ENCODE assay signal across 29 mouse cellular contexts in genomic region chr12:72306281-72306680, GRCm38 (mm10).
"Had no signal": no experiment of that assay in that cellular context is flagged by ENCODE, and none has a peak within 500 bp of the region (broad histone marks: within the 10 kb centered on the region; RNA-seq: fewer than 3 reads in every experiment).

No protein-coding gene starts in this region.

- H3K4me3 ChIP-seq: heart, embryonic 12.5 days; heart, embryonic 13.5 days; heart, embryonic 15.5 days; hindbrain, embryonic 10.5 days; hindbrain, embryonic 12.5 days; hindbrain, embryonic 13.5 days; hindbrain, embryonic 15.5 days; intestine, embryonic 15.5 days; kidney, embryonic 15.5 days; layer of hippocampus, adult 2 months; left cerebral cortex, adult 2 months had no signal

- H3K9me3 ChIP-seq: heart, embryonic 12.5 days; heart, embryonic 13.5 days; heart, embryonic 15.5 days; hindbrain, embryonic 10.5 days; hindbrain, embryonic 12.5 days; hindbrain, embryonic 13.5 days; hindbrain, embryonic 15.5 days; intestine, embryonic 15.5 days; kidney, embryonic 15.5 days had no signal

- H3K27ac ChIP-seq: heart, embryonic 13.5 days; heart, embryonic 15.5 days; hindbrain, embryonic 12.5 days; hindbrain, embryonic 14.5 days; hindbrain, embryonic 15.5 days; hindbrain, postnatal 0 days; intestine, embryonic 15.5 days; kidney, embryonic 15.5 days; kidney, postnatal 0 days; left cerebral cortex, adult 2 months had no signal

- DNase-seq: heart, postnatal 10 days; heart, postnatal 36 days; heart, postnatal 4 days; kidney, adult 11 months; kidney, adult 18-20 months; kidney, adult 2 months; kidney, adult 8-10 months; kidney, adult 9 months; kidney, postnatal 10 days; kidney, postnatal 14 days; kidney, postnatal 25 days; kidney, postnatal 36 days; kidney, postnatal 4 days; layer of hippocampus, adult 9-11 months; layer of hippocampus, postnatal 36 days had no signal

- H3K4me1 ChIP-seq: heart, embryonic 12.5 days; heart, embryonic 13.5 days; heart, embryonic 15.5 days; intestine, embryonic 15.5 days had no signal

- H3K36me3 ChIP-seq: heart, embryonic 12.5 days; heart, embryonic 13.5 days; heart, embryonic 15.5 days; hindbrain, embryonic 15.5 days; intestine, embryonic 15.5 days; kidney, embryonic 15.5 days had no signal

- H3K27me3 ChIP-seq: heart, embryonic 15.5 days; hindbrain, embryonic 12.5 days; hindbrain, embryonic 13.5 days; hindbrain, embryonic 15.5 days; intestine, embryonic 15.5 days; kidney, embryonic 15.5 days had no signal
